Mouse (Mus musculus) myocyte (in vitro differentiated cells): Measurements from ENCODE around the gene Trappc3l.

Experiments used
- CEBPB ChIP-seq: IDR thresholded peaks from 2 replicates; pipeline ENCODE4 v1.6.1; 2011; ENCODE audit warnings: mild to moderate bottlenecking, moderate library complexity; ENCODE audit not compliant: poor library complexity, insufficient read depth, severe bottlenecking
- E2F4 ChIP-seq: IDR thresholded peaks from one replicate; pipeline ENCODE4 v1.6.1; 2011; ENCODE audit warnings: mild to moderate bottlenecking, control low read depth, moderate library complexity; ENCODE audit not compliant: insufficient read depth
- MYOD1 ChIP-seq, 3 experiments: IDR thresholded peaks; one replicate each; pipeline ENCODE4 v1.6.1; 2011; ENCODE audit warnings: control low read depth in 2 of 3, low read depth in 2 of 3, mild to moderate bottlenecking in 2 of 3, moderate library complexity in 1 of 3; ENCODE audit not compliant: insufficient read length in 2 of 3, control insufficient read depth in 1 of 3
- MYOG ChIP-seq, 3 experiments: IDR thresholded peaks; one replicate each; pipeline ENCODE4 v1.6.1; 2011; ENCODE audit warnings: control low read depth in 2 of 3, low read depth in 2 of 3, mild to moderate bottlenecking in 2 of 3; ENCODE audit not compliant: insufficient read length in 2 of 3, control insufficient read depth in 1 of 3, insufficient read depth in 1 of 3
- POLR2A ChIP-seq: IDR thresholded peaks from one replicate; pipeline ENCODE4 v1.6.1; 2011; ENCODE audit warnings: low read depth, mild to moderate bottlenecking, control low read depth, moderate library complexity; ENCODE audit not compliant: insufficient read length
- POLR2AphosphoS2 ChIP-seq: IDR thresholded peaks from one replicate; pipeline ENCODE4 v1.6.1; 2011; ENCODE audit warnings: low read depth, control low read depth; ENCODE audit not compliant: insufficient read length
- REST ChIP-seq: IDR thresholded peaks from one replicate; pipeline ENCODE4 v1.6.1; 2011; ENCODE audit warnings: mild to moderate bottlenecking, control low read depth, moderate library complexity; ENCODE audit not compliant: insufficient read depth, insufficient read length
- TCF12 ChIP-seq: IDR thresholded peaks from one replicate; pipeline ENCODE4 v1.6.1; 2011; ENCODE audit warnings: mild to moderate bottlenecking, control low read depth; ENCODE audit not compliant: poor library complexity, insufficient read depth, severe bottlenecking

DNA sequence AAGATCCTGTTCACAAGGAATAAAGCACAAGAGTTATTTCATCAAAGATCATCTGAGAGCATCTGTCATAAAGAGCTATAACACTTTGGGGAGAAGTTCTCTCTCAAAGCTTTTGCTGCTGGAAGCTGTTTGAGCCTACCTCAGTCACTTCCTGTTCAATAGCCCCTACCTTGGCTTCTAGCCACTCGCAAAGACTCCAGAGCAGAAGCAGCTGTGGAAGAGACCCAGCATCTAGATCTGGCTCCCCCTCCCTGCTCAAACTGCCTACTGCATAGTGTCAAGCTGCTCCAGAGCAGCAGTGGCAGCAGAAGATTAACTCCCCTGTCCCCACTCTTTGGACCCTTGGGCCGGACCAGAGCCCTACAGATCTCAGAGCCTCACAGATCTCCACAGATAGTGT, 16.6 kb downstream of the Trappc3l start:
- TF ChIP-seq CEBPB (no peak), POLR2A (no peak), MYOD1 (IDR thresholded peaks at IDR 0.05; ENCODE audit: control insufficient read depth in 1 of 3, insufficient read length in 2 of 3, low read depth in 2 of 3) (no peak), TCF12 (no peak), POLR2AphosphoS2 (no peak), MYOG (IDR thresholded peaks at IDR 0.05; ENCODE audit: control insufficient read depth in 1 of 3, insufficient read depth in 1 of 3, insufficient read length in 2 of 3, low read depth in 2 of 3) (no peak), E2F4 (no peak), REST (no peak)
